Mouse (Mus musculus): ENCODE data around the gene Acp1.

Gene Acp1

DNA sequence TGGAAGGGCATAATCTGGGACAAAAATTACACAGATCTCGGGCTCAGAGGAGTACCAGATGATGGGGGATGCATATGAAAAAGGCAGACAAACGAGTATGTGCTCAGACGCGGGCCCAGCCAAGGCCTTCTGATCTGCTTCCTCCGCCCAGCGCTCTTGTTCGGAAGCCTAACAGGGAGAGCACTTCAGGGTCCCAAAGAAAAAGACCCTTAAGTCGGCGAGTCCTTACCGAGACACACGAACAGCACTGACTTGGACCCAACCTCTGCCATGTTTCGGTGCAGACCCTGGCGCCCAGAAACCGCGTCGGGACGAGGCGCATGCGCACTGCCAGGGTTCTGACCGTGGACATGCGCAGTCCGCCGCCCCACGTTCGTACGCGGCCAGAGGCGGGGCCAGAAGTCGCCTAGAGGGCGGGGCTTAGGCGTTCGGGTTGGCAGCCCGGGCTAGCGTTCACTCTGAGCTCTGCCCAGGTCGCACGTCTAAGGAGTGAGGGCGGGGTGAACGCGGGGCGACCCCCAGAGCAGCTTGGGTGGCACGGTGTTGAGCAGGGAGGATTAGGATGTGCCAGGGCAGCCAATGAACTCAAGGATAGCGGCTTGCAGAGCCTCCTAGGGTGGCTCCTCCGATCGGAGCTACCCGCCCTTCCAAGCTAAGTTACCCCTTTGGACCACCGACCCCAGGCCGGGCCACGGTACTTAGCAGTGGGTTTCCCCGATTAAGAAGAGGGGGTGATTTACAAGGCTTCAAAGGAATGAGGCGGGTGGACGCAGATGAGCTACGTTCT lies at the start of gene Acp1, which contains the start of gene Sh3yl1:
TSS of gene Acp1 (minus strand) at position 329 of the 787 bp plus-strand sequence.
TSS of gene Sh3yl1 (plus strand) at position 408 of the 787 bp plus-strand sequence.
- peak; percentile 98 for DNase-seq

DNA sequence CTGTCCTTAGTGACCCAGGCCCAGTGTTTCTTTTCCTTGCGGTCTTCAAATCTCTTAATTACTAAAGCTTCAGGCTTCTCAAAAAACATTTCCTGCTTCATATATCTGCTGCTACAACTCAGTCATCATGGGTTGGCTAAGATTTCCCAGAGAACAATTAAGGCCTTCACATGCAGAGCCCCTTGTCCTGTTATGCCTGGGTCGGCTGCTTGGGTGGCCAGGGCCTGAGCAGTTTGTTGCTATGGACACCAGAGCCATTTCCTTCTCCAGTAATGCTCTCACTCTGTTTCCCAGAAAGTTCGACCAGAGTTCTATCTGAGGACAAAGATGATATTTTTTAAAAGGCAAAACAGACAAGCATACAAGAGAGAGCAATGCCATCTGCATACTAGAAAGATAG lies 32.8 kb upstream of the Acp1 start:
- DNase-seq: no peak

DNA sequence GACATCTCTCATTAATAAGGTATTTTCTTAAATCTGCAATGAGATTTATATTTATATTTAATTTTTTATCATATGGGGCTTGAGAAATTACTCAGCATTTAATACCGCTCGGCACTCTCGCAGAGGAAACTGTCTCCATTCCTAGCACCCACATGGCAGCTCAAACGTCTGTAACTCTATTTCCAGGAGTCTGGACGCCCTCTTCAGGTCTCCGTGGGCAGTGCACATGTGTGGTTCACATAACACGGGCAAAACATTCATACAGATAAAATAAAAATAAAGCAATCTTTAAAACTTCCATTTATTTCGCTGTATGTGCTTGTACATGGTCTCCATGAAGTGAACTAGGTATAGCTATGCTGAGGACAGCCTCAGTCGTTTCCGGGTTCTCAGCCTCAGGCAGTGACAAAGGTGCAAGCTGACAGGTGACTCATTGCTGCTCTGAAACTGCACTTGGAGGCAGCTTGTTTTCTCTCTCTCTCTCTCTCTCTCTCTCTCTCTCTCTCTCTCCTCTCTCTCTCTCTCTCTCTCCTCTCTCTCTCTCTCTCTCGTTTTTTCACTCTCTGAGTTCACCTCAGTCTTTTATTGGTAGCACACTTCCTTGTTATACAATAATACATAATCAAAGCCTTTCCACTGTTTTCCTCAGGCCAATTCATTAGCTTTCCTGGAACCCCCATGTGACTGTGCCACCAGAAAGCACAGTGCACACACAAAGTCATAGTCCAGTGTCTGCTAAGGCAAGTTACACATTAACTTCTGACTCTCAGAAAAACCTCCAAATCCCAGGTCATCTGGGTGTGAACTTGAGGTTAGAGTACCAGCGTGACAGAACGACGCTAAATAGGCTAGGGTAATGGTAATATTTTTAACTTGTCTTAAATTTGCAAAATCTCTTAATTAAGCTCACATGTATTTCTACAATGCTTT lies 31.9 kb upstream of the Acp1 start:
- no peak for DNase-seq

DNA sequence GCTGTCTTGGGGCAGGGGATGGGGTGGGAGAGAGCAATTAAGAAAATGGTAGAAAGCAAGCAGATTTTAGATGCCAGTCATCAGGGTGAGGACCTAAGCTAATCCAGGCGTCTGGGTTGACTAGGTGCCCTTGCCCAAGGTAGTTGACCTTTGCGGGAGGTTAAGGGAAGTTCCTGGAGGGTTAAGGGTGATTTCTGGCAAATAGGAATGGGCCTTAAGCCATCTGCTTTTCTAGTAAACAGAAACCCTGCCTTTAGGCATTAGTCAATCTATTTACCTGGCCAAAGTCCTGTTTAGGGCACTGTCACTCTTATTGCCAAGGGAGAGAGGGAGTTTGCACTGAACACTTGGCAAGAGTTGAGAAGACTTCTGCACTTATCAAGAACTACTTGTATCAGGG lies 25.5 kb upstream of the Acp1 start:
- DNase-seq: no peak

DNA sequence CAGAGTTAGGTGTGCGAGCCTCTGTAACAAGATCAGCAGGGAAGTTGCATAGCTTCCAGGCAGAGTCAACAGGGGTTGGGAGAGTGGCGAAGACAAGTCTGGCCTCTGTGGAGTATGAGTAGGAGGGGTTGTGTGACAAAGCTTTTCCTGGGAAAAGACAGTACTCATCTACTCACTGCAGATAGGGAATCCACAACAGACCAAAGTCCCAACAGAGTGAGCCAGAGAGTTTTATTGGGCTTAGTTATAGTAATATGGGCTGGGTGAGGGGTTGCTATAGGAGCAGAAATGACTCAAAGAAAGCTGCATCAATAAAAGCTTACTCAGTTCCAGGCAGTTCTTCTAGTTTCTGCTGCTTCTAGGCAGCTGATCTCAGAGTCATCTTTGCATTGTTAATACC lies 21.9 kb upstream of the Acp1 start:
- DNase-seq: no peak

DNA sequence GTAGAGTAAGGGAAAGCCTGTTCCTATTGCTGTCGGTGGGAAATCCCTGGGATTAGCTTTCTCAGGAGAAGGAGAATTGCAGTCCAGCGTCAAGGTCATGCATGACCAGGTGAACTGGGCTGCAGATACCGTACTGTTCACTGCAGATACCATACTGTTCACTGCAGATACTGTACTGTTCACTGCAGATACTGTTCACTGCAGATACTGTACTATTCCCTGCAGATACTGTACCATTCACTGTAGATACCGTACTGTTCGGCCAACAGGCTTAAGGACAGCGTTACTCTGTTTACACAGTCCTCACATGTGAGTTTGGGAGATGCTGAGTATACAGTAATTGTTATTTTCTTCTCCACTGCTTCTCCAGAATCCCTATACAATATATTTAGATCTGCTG lies 16.8 kb upstream of the Acp1 start:
- DNase-seq: no peak

DNA sequence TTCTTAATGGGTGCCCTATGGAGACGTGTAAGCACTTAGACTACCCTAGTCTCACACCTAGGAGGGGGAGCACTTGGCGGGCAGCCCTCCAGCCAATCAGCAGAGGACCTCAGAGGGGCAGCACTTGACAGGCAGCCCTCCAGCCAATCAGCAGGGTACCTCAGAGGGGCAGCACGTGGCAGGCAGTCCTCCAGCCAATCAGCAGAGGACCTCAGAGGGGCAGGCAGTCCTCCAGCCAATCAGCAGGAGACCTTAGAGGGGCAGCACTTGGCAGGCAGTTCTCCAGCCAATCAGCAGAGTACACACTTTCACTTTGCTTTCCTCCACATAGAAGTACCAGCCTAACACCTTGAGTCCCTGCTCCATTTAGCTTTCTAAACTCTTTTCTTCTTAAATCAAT lies 11.0 kb upstream of the Acp1 start:
- no peak for DNase-seq

DNA sequence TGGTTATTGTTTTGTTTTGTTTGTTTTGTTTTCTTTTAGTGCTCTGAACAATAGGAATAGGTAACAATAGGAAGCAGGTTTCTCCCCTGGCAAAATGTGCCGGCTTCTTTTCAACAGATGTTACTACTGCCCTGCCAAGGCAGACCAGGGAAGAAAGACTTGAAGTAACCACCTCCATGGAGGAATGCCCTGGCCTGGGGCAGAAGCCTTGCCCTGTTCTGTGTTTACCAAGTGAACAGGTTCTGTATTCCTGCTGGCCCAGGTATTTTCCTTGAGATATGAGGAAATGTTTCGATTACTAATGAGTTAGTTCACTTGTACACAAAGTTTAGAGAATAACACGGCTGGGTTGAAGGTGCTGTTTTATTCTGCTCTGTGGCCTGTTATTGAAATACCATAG lies 1.5 kb upstream of the Acp1 start:
- DNase-seq: no peak

DNA sequence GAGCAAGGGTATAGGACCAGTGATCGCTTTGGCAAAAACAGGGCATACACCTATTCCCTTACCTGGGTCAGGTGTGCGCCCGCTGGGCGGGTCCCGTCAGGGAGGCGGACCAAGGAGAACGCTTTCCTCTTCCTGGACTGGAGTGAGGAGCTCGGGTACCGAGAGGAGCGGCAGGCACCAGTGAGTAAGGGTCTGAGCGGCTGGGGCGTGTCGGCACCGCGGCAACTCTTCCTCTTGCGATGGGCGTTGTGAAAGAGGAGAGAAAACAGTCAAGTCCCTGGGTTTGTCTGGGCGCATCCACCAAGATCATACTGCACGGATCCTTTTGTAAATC lies 626 bp upstream of the Acp1 start:
- peak; percentile 58 for DNase-seq

DNA sequence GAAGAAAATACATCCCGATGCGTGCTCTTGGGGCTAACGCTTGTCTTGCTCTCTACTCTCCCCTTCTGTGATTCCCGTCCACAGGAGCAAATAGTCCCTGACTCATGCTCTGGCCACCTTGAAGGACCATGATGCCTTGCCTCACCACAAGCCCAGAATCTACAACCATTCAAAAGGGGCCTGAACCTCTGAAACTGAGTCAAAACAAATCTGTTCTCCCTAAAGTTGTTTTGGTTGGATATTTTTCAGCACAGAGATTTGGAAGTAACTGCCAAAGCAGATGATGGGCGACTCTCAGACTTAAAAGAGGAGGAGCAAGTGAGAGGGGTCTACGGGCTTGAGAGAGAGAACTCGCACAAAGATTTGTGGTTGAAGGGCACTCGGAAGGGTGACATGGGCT lies 529 bp downstream of the Acp1 start:
- DNase-seq: no peak

DNA sequence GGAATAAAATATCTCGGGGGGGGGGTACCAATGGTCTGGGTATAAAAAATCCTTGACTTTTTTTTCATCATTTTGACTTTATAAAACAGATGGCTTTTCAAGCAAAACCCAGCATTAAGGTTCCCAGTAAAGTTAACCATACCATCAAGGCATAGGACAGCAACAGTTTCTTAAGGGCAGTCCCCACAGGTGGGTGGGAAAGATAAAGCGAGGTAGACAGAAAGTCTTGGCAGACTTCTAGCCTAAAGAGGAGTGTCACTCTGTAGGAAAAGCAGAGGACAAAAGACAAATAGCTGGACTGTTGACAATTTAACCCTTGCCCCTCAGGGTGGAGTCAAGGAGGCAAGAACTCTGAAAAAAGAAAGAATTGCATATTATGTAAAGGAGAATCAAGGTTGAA lies 1.5 kb downstream of the Acp1 start:
- DNase-seq: no peak

DNA sequence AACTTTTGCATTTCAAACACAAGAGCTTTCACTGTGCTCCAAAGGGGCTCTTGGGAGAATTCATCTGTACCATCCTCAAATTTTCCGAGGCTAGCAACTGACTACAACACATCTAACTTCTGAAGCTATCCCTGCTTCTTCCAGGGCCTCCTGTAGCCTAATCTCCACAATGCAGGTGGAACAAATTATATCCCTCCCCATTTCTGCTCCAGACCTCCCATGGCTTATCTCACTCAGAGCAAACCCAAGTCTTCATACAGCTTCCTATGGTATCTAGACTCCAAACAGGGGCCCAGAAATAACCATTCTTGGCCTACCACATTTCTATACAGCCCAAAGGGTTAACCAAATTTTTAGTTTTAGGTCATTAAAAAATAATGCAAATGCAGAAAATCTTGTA lies 2.7 kb downstream of the Acp1 start:
- no peak for DNase-seq

DNA sequence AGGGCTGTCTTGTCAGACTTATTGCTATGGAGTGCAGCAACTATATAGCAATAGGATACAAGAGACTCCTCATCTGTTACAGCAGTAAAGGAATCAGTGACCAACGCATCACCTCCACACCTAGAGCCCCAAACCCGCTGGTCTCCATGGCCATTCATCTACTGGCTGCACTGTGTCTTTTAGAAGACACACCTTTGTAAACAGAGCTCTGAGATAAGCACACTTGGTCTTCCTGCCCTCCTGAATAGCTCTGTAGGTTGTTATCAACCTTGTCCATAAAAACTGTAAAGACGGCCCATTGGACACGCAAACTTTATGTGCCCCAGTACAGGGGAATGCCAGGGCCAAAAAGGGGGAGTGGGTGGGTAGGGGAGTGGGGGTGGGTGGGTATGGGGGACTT lies 14.3 kb downstream of the Acp1 start:
- DNase-seq: no peak

DNA sequence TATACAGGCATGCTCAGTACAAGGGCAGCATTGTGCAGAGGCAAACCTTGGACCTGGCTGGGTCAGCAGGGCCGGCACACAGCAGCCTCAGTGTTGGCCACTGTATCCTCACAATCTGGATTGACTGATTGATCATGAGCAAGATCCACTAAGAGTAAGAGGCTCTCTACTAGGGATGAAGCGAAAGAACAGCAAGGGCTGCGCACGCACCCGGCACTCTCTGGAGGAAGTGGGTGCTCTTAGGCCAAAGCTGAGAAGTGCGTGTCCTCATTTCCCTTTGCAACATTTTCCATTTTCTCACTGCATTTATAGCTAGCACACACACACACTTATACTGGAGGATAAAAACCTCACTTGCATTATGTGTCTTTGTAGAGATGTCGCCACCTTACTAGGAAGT lies 20.0 kb downstream of the Acp1 start:
- DNase-seq: no peak

DNA sequence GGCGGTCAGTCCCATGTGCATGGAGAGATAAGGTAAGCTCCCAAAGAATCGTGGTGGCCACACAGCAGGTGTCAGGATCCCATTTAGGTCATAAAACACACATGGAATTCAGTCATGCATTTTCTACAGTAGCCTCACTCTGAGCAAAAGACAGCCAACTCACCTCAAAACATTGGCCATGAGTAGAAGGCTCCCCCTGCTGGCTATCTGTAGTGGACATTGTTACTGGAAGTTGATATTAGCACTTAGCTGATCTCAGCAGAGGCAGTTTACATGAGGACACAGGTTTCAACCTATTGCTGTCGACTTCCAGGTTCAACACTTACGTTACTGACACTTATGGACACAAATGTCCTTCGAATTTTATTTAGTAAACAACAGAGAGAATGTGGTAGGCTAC lies 21.3 kb downstream of the Acp1 start:
- DNase-seq: peak; percentile 48

DNA sequence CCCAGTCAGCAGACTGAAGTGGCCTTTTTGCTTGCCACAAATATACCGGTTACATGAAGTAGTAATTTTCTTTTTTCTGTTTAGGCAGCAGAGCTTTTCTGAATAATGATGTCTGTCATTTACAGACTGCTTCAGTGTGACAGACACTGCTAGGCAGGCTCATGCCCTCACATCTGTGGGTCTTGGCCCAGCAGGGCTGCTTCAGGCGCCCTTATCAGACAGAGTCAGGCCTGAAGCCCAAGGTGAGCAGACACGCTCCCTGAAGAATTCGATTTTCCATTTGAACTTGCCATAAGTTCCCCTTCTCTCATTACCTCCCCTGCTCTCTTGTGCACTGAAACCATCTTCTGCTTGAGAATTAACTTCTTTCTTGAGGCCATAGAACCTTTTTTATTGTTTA lies 23.4 kb downstream of the Acp1 start:
- DNase-seq: no peak

DNA sequence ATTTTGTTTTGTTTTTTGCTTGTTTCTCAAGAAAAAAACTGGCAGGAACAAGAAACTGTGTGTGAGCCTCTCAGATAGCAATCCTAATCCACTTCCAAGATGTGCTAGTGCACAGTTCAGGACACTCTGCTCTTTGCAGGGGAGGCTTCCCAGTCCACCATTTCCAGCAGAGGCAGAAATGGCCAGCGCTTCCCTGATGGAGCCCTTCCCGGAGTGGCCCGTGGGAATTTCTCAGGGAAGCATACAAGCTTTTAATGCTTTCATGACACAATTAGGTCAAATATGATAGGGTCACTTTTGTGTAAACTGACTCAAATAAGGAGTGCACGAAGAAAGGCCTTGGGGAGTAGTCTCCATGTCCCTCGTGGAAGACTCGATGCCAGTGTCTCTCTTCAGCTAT lies 25.5 kb downstream of the Acp1 start:
- DNase-seq: no peak

DNA sequence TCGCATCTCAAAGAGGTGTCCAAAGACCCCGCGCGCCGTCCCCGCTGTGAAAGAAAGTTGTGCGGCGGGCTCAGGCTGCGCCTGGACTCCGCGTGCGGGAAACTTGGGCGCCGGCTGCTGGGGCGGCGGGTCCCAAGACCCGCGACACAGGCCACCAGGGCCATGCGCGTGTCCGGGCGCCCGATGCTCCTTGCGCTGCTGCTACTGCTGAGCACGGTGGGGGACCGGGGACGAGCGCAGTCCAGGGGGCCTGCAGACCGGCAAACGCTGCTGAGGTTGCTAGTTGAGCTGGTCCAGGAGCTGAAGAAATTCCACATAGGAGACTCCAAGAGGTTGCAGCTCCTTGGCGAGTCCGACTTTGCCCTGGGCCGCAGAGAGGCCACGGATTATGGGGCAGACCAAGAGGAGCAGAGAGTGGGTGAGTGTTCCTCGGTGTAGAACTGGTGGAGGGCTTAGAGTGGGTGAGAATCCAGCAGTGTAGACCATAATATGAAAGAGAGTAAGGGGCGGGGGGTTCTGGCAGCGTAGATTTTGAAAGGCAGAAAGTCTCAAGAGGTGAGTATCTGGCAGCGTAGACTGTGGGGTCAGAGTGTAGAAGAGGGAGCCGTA lies 26.7 kb downstream of the Acp1 start:
- no peak for DNase-seq

DNA sequence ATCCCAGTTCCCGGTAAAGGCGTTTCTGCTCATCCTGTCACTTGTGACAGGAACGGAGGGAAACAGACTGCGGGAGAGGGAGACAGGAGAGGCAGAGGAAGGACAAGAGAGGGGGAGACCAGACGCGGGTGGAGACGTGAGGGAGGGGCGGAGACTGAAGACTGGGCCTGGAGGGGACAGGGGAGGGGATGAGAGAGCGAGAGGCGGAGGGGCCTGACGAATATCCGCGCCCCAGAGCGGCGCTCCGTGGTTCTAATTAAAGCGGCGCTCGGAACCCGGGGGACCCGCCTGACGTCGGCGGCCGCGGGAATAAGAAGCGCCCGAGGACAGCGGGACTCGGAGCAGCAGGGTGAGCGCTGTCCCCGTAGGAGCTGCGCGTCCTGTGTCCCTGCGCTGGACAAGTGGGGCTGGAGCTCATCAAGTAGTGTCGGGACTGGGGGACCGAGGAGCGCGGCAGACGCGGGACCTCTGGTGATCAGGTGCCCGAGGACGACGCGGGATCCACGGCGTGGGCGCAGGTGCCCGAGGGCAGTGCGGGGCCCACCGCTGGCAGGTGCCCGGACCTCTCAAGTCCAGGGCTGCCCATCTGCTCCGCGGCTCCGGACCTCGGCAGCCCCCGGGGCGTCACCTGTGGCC lies 27.3 kb downstream of the Acp1 start, which contains the start of gene Alkal2:
TSS of gene Alkal2 (plus strand) at position 337 of the 636 bp plus-strand sequence.
- peak; percentile 9 for DNase-seq

DNA sequence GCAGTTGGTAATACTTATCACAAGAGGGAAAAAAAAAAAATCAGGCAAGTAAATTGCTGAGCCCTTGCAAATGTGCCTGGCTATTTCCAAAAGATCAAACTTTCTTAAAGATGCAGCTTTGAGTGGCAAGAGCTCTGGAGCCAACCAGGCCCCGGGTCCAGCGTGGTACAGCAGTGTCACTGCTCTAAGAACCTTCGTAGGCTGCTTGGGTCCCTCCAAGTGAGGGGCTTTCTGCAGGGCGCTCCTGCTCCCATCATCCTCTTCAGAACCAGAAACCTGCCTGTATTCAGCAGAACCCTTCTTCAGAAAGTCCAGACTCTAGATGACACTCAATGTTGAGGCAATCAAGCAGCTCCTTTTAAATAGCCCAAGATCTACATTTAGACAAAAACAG lies 27.8 kb downstream of the Acp1 start:
- DNase-seq: no peak

DNA sequence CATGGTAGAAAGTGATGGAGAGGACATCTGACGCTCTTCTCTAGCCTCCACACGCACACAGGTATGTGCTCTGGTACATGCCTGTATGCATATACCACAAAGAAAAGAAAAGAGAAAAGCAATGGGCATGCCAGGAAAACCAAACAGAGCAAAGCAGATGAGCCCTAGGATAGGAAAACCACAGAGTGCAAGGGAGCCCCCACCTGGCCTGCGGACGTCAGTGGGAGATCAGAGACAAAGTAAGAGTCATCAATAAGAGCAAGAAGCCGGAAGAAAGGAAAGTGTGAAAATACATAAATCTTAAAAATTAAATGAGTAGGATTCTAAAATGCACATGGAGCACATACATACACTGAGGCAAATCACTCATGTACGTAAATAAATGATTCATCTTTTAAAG lies 31.9 kb downstream of the Acp1 start:
- no peak for DNase-seq

DNA sequence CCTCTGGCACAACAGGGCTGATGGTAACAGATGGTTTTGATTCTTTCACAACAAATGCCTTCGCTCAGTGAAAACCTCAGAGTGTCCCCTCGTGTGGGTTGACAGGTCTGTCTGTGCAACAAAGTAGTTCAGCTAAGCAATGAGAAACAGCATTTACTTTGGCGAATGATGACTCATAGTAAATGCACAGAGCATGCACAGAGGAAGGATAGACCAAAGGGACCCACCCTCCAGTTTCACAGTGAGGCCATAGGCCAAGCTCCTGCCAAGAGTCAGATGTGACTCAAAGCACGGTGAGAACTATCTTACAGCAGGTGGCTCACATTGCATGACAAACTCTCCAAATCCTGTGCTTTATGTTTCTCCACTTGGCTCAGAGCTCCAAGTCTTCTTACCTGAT lies 45.6 kb downstream of the Acp1 start:
- no peak for DNase-seq

DNA sequence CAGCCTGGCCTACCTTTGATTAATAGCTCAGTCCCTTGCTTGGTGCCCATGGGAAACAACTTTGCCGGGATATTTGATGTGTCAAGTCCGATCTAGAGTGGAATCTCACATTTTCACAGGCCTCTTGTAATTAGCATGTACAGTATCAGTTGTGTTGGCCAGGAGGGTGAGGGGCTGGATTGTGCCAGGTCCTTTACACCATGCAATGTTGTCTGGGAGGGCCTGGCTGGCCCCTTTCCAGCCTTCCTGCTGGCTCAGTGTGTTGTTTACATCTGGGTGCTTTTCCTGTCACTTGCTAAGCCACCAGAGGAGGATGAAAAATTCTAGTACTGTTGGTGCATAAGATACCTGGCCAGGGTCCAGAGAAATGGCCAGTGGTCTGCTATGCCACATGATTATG lies 47.0 kb downstream of the Acp1 start:
- DNase-seq: no peak

All from thymus, postnatal 4 days (tissue).